Mouse (Mus musculus) myocyte (in vitro differentiated cells): ENCODE results near the gene Fbxo11.

ENCODE experiments used
- CEBPB ChIP-seq: IDR thresholded peaks from 2 replicates; pipeline ENCODE4 v1.6.1; 2011; ENCODE audit warnings: mild to moderate bottlenecking, moderate library complexity; ENCODE audit not compliant: poor library complexity, insufficient read depth, severe bottlenecking
- E2F4 ChIP-seq: IDR thresholded peaks from one replicate; pipeline ENCODE4 v1.6.1; 2011; ENCODE audit warnings: mild to moderate bottlenecking, control low read depth, moderate library complexity; ENCODE audit not compliant: insufficient read depth
- MAX ChIP-seq: IDR thresholded peaks from one replicate; pipeline ENCODE4 v1.6.1; 2011; ENCODE audit warnings: low read depth, mild to moderate bottlenecking, control low read depth
- MYOD1 ChIP-seq, 3 experiments: IDR thresholded peaks; one replicate each; pipeline ENCODE4 v1.6.1; 2011; ENCODE audit warnings: control low read depth in 2 of 3, low read depth in 2 of 3, mild to moderate bottlenecking in 2 of 3, moderate library complexity in 1 of 3; ENCODE audit not compliant: insufficient read length in 2 of 3, control insufficient read depth in 1 of 3
- MYOG ChIP-seq, 3 experiments: IDR thresholded peaks; one replicate each; pipeline ENCODE4 v1.6.1; 2011; ENCODE audit warnings: control low read depth in 2 of 3, low read depth in 2 of 3, mild to moderate bottlenecking in 2 of 3; ENCODE audit not compliant: insufficient read length in 2 of 3, control insufficient read depth in 1 of 3, insufficient read depth in 1 of 3
- POLR2A ChIP-seq: IDR thresholded peaks from one replicate; pipeline ENCODE4 v1.6.1; 2011; ENCODE audit warnings: low read depth, mild to moderate bottlenecking, control low read depth, moderate library complexity; ENCODE audit not compliant: insufficient read length
- POLR2AphosphoS2 ChIP-seq: IDR thresholded peaks from one replicate; pipeline ENCODE4 v1.6.1; 2011; ENCODE audit warnings: low read depth, control low read depth; ENCODE audit not compliant: insufficient read length
- USF1 ChIP-seq: IDR thresholded peaks from one replicate; pipeline ENCODE4 v1.6.1; 2011; ENCODE audit warnings: low read depth, mild to moderate bottlenecking, control low read depth, moderate library complexity

GRCm38 (mm10) chr17:87982112-87982511 lies 83.0 kb downstream of the Fbxo11 start:
- no peak for TF ChIP-seq POLR2AphosphoS2
- no peak for TF ChIP-seq MAX
- TF ChIP-seq POLR2A = no peak
- TF ChIP-seq USF1 = no peak
- TF ChIP-seq MYOD1 (IDR thresholded peaks at IDR 0.05; ENCODE audit: control insufficient read depth in 1 of 3, insufficient read length in 2 of 3, low read depth in 2 of 3) = no peak
- no peak for TF ChIP-seq E2F4
- TF ChIP-seq CEBPB = no peak
- TF ChIP-seq MYOG (IDR thresholded peaks at IDR 0.05; ENCODE audit: control insufficient read depth in 1 of 3, insufficient read depth in 1 of 3, insufficient read length in 2 of 3, low read depth in 2 of 3) = no peak
